Mouse (Mus musculus) forebrain, embryonic 14.5 days (tissue): ENCODE results near the gene Phgr1. TPM values are rescaled to one million over a fixed set of nuclear protein-coding genes. Genes with fewer than 3 reads are reported as not detected.

Experiments used
- ATAC-seq: fragments of 200-750 bp; cut with Nextera tagmentation; 2 replicates; pipeline ENCODE4 v1.8.0; 2017; ENCODE audit warnings: mild to moderate bottlenecking, moderate library complexity
- DNase-seq: peaks from one replicate; pipeline ENCODE4 v3.0.0-alpha.2; 2015; ENCODE audit warnings: low spot score
- H3K27ac ChIP-seq: fragments of 300-500 bp; sonication (generic); 2 replicates; pipeline ENCODE4 v1.5.1; 2014; ENCODE audit warnings: low read depth, mild to moderate bottlenecking, control low read depth, low read length, moderate library complexity
- H3K27me3 ChIP-seq: fragments of 300-500 bp; sonication (generic); replicated peaks from 2 replicates; pipeline ENCODE4 v1.6.1; 2014; ENCODE audit warnings: low read length, control low read depth, mixed read lengths; ENCODE audit not compliant: control insufficient read depth, insufficient read depth
- H3K36me3 ChIP-seq: fragments of 300-500 bp; sonication (generic); 2 replicates; pipeline ENCODE4 v1.6.1; 2014; ENCODE audit warnings: low read length, control low read depth; ENCODE audit not compliant: control insufficient read depth, insufficient read depth
- H3K4me1 ChIP-seq: fragments of 300-500 bp; sonication (generic); 2 replicates; pipeline ENCODE4 v1.6.1; 2014; ENCODE audit warnings: antibody characterized with exemption, low read length, control low read depth; ENCODE audit not compliant: control insufficient read depth, insufficient read depth
- H3K4me2 ChIP-seq: fragments of 300-500 bp; sonication (generic); 2 replicates; pipeline ENCODE4 v1.6.1; 2014; ENCODE audit warnings: mild to moderate bottlenecking, control low read depth, low read length
- H3K4me3 ChIP-seq: fragments of 300-500 bp; sonication (generic); 2 replicates; pipeline ENCODE4 v1.5.1; 2014; ENCODE audit warnings: low read depth, low read length, control low read depth
- H3K9ac ChIP-seq: fragments of 300-500 bp; sonication (generic); 2 replicates; pipeline ENCODE4 v1.6.1; 2014; ENCODE audit warnings: mild to moderate bottlenecking, low read length, control low read depth, moderate library complexity
- H3K9me3 ChIP-seq: fragments of 300-500 bp; sonication (generic); replicated peaks from 2 replicates; pipeline ENCODE4 v1.6.1; 2016; ENCODE audit warnings: low read length, control low read depth, mixed read lengths; ENCODE audit not compliant: control insufficient read depth
- WGBS: fragments of 180-500 bp; shearing (Covaris S2); extraction: QIAGEN DNeasy Blood & Tissue Kit; methylation state at CpG from one replicate; pipeline ENCODE4 v1.1.7; 2014; 5-methylcytosine and 5-hydroxymethylcytosine counted together
- polyA plus RNA-seq: library from polyadenylated mRNA; unstranded; fragments of >200 nt; fragmentation: Nextera tagmentation; extraction: Ambion mirVana; gene quantifications from 2 replicates; pipeline ENCODE4 v1.2.1, GENCODE M21; 2014

Gene Phgr1
- polyA plus RNA-seq: not detected in 2 replicates

DNA sequence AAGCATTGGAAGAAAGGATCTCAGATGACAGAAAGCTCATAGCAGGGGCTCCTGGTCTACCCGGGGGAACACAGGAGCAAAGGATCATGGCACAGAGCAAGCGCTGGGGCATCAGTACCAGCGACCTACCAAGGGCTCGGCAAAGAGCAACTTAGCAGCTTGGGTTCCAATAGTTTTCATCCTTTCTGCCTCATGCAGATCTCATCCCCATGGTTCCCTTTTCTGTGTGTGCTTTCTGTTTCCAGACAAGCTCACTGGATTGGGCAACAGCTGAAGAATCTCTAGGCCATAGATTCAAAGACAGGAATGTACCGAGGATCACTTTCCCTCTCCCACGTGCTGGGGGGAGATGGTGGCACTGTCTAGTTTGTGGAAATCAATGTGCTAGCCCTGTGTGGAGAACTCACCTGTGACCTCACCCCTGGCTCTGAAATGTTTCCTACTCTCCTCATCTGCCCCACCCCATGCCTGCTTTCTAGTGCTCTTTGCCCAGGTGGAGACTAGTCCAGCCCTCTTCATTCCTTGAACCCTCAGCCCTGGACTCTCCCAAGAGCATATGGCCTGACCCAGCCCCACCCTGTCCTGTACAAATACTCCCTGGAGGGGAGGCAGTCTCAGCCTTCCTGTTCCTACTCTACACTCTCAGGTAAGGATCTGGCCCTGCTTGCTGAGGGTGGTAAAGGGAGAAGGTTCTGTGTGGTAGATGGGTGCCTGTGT, at the start of gene Phgr1:
Gene Phgr1, plus strand, starts transcription at position 612 of the 717 bp plus-strand sequence.
- no peaks in the 10 kb centered on the region for H3K36me3 ChIP-seq
- H3K9me3 ChIP-seq: no peaks in the 10 kb centered on the region
- H3K27ac ChIP-seq: no peak within 1 kb of the TSS
- H3K27me3 ChIP-seq: no peaks in the 10 kb centered on the region
- DNase-seq (no peak), ATAC-seq (no peak)
- H3K4me2 ChIP-seq: no peak within 1 kb of the TSS
- peaks cover 8% of the 10 kb centered on the region for H3K4me1 ChIP-seq
- no peak within 1 kb of the TSS for H3K9ac ChIP-seq
- H3K4me3 ChIP-seq: no peak within 1 kb of the TSS
- 83% methylated on average over 6 of the region's 6 CpGs for WGBS

DNA sequence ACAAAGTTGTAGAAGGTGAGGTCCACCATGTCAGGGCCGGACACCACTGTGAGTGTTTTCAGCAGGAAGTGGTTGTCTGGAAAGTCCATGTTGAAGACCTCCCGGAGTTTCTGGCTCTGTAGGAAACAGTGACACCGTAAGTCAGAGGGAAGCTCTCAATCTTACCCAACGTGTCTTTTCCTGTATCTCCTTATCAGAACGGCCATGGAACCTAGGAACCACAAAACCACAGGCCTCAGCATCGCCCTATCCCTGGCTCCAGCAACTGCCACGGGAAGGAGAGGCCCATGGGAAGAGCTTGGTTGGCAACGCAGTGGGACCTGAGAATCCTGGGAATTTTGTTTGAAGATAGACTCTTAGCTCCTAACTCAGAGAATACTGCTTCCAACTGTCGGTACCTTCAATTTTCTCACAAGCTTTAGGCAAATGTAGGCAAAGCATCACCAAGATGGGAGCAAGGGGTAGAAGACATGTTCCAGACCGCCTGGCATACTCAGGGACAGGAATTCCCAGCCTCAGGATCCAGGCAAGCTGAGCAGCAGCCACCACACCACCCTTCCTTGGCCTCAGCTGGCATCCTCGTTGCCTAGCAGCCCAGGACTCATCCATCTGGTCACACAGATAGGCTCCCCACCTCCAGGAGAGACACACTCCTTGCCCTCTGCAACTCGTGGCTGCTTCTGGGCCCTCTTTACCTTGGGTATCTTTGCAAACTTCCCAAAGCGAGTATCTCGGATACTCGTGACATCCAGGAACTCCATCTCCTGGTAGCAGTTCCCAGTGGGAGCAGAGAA, 48.7 kb upstream of the Phgr1 start:
- Histone ChIP-seq H3K9me3 (no peaks in the 10 kb centered on the region), H3K4me2 (no peak overlapping the region), H3K27me3 (peaks cover 3% of the 10 kb centered on the region; the same call in 1 of the 2 replicates), H3K27ac (no peak overlapping the region), H3K36me3 (no peaks in the 10 kb centered on the region), H3K4me3 (no peak overlapping the region), H3K9ac (no peak overlapping the region), H3K4me1 (no peaks in the 10 kb centered on the region; the same call in 1 of the 2 replicates)
- DNase-seq (no peak), ATAC-seq (no peak)
- WGBS: 87% methylated on average over 15 of the region's 15 CpGs

DNA sequence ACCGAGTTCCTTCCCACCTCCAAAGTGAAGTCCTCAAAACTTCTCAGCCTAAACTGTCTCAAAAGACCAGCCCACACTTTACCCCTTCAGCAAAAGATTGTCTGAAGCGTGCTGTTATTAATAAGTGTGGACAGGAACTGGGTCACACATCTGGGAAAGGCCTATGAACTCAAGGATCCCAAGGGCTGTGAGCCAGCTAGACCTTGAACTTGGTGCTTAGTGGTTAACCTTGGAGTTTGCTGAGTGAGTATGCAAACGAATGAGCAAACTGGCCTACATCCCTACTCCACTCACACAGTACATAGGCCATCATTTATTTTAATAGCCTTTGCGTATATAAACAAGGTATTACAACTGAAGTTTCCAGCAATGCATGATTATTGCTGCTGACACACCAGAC, 47.1 kb upstream of the Phgr1 start:
- DNase-seq: no peak
- no peak for ATAC-seq
- Histone ChIP-seq H3K27me3 (peaks cover 3% of the 10 kb centered on the region; the same call in 1 of the 2 replicates), H3K4me1 (no peaks in the 10 kb centered on the region; the same call in 1 of the 2 replicates), H3K4me3 (no peak overlapping the region), H3K9me3 (no peaks in the 10 kb centered on the region), H3K27ac (no peak overlapping the region), H3K4me2 (no peak overlapping the region), H3K36me3 (no peaks in the 10 kb centered on the region), H3K9ac (no peak overlapping the region)
- WGBS: 87% methylated on average over 4 of the region's 4 CpGs

DNA sequence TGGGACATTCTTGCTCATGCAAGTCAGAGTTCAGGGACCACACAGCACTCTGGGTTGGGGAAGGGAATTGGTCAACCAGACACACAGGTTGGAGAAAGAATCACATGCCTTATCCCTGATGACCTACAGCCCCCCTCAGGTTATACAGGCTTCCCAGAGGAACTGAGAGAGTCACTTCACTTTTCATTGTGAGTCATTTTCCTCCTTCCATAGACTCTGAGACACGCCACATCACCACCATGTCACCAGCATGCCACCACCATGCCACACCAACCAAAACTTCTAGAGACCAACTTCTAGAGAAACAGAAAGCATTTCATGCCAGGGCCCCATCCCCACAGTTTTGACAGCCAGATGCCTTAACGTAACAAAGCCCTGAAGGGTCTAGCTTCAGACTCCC, 45.7 kb upstream of the Phgr1 start:
- Histone ChIP-seq H3K9me3 (no peaks in the 10 kb centered on the region), H3K4me1 (no peaks in the 10 kb centered on the region; the same call in 1 of the 2 replicates), H3K36me3 (no peaks in the 10 kb centered on the region), H3K9ac (no peak overlapping the region), H3K4me2 (no peak overlapping the region), H3K27me3 (peaks cover 3% of the 10 kb centered on the region; the same call in 1 of the 2 replicates), H3K4me3 (no peak overlapping the region), H3K27ac (no peak overlapping the region)
- ATAC-seq: no peak
- whole genome bisulfite sequencing: 66% methylated on average over 2 of the region's 2 CpGs
- no peak for DNase-seq

DNA sequence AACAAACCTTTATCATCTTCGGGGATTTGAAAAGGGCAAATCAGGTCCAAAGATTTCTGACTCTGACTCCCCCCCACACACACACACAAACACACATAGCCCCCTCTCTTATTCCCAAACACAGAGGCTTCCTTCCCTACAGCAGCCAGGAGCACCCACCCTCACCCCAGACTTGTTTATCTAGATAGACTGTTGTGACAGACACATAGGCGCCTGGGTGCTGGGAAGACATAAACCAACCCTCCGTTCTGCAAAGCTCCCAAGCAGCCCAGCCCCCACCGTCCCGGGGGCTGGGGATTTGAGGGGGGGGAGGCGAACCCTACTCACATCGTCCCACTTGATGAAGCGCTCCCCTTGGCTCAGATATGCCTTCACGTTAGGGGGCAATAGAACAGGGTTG, 44.7 kb upstream of the Phgr1 start:
- H3K27me3 ChIP-seq: peaks cover 3% of the 10 kb centered on the region; the same call in 1 of the 2 replicates

DNA sequence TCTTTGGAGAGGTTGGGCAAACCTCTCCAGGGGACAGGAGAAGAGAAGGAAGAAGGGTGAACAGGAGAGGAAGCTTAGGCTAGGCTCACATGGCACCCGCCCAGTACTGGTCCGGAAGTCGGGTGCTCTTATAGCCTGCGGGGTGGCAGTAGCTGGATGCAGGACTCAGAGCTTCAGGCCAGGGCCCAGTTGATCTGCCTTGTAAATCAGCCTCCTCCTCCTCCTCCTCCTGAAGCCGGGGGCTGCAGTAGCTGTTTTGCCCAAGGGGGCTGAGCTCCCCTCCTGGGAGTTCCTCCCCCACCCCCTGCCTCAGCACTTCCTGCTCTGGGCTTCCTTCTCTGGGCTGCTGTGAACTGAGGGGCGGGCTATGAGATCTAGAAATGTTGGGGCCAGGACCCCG, 44.2 kb upstream of the Phgr1 start, which contains the start of gene Plcb2:
Gene Plcb2, minus strand, starts transcription at position 102 of the 400 bp plus-strand sequence.
- ATAC-seq (no peak), DNase-seq (no peak)
- Histone ChIP-seq H3K36me3 (no peaks in the 10 kb centered on the region), H3K27ac (no peak within 1 kb of the TSS), H3K27me3 (peaks cover 3% of the 10 kb centered on the region; the same call in 1 of the 2 replicates), H3K9ac (no peak within 1 kb of the TSS), H3K4me1 (no peaks in the 10 kb centered on the region; the same call in 1 of the 2 replicates), H3K4me3 (no peak within 1 kb of the TSS), H3K4me2 (no peak within 1 kb of the TSS), H3K9me3 (no peaks in the 10 kb centered on the region)
- WGBS: 27% methylated on average over 7 of the region's 7 CpGs

More for the DNA sequence above, 44.7 kb upstream of the Phgr1 start:
- DNase-seq (no peak), ATAC-seq (no peak)
- no peak overlapping the region for H3K9ac ChIP-seq
- no peaks in the 10 kb centered on the region for H3K9me3 ChIP-seq
- H3K4me1 ChIP-seq: no peaks in the 10 kb centered on the region; the same call in 1 of the 2 replicates
- no peak overlapping the region for H3K27ac ChIP-seq
- 28% methylated on average over 9 of the region's 9 CpGs for WGBS
- H3K4me3 ChIP-seq: no peak overlapping the region
- no peak overlapping the region for H3K4me2 ChIP-seq
- H3K36me3 ChIP-seq: no peaks in the 10 kb centered on the region

DNA sequence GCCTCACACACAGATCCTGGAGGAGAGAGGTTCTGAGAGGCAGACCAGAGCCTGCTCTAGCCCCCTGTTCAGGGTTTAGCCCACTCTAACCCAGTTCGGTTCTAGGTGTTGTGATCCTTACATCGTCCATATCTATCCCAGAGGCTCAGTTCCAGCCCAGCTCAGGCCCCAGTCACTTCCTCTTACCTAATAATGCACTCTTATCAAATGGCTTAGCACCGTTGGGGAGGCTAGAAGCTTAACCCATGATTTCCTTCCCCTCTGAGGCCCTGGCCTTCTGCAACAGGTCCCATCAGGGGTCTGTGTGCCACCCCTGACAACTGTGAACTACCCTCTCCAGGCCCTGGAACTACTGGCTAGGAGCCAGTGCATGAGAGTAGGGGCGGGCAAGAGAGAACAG, 43.4 kb upstream of the Phgr1 start:
- no peak for DNase-seq
- Histone ChIP-seq H3K4me1 (no peaks in the 10 kb centered on the region; the same call in 1 of the 2 replicates), H3K4me3 (no peak overlapping the region), H3K27me3 (peaks cover 3% of the 10 kb centered on the region; the same call in 1 of the 2 replicates), H3K9ac (no peak overlapping the region), H3K36me3 (no peaks in the 10 kb centered on the region), H3K27ac (no peak overlapping the region), H3K9me3 (no peaks in the 10 kb centered on the region), H3K4me2 (no peak overlapping the region)
- 58% methylated on average over 4 of the region's 4 CpGs for WGBS
- ATAC-seq: no peak

DNA sequence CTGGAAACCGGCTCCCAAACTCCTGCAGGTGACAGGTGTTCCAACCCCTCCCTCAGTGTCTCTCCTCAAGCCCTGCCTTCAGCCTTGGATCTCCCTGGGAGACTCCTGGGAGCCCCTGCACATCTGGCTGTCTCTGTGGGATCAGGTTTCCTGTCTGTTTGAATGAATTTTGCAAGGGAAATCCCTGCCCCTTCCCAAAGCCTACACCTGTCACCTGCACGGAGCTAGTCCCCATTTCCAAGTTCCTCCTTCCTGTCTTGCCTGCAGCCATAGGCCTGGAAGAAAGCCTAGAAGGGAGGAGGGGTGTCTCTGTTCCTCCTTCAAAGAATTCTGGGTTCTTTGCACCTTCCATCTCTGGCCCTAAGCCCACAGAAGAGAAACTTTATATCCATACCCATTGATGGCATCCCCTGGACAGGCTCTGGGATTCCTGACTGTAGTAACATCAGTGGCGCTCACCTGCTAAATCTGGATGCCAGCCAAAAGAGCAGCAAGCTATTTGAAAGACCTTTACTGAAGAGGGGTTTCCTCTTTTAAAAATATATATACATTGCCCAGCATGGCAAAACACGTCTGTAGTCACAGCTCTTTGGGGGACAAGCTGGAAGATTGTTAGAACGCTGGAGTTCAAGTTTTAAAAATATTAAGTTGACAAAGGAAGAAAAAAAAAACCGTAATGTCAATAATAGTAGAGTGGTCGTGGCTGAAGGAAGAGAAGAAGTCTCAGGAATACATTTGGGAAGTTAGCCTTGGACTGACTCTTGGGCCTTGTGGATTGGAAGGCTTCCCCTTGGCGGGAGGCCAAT, 42.5 kb upstream of the Phgr1 start:
- no peak for DNase-seq
- 22% methylated on average over 8 of the region's 8 CpGs for WGBS
- Histone ChIP-seq H3K27me3 (peaks cover 3% of the 10 kb centered on the region; the same call in 1 of the 2 replicates), H3K4me3 (no peak overlapping the region), H3K9me3 (no peaks in the 10 kb centered on the region), H3K4me1 (no peaks in the 10 kb centered on the region; the same call in 1 of the 2 replicates), H3K27ac (no peak overlapping the region), H3K36me3 (no peaks in the 10 kb centered on the region), H3K4me2 (no peak overlapping the region), H3K9ac (no peak overlapping the region)
- no peak for ATAC-seq
